Mouse (Mus musculus) forebrain, embryonic 11.5 days (tissue): Measurements from ENCODE around the gene Ubtd2. TPM values are rescaled to one million over a fixed set of nuclear protein-coding genes. Genes with fewer than 3 reads are reported as not detected.
A peak's percentile ranks its signal among the peaks of the same experiment; 100 is the strongest.

Experiments
- ATAC-seq: fragments of 200-750 bp; cut with Nextera tagmentation; replicated peaks from 2 replicates; pipeline ENCODE4 v1.8.0; 2017; ENCODE audit warnings: moderate TSS enrichment; ENCODE audit not compliant: low FRiP score
- DNase-seq: peaks from one replicate; pipeline ENCODE4 v3.0.0-alpha.2; 2017; ENCODE audit warnings: low spot score
- H3K27ac ChIP-seq: fragments of 300-500 bp; sonication (generic); 2 replicates; pipeline ENCODE4 v1.5.1; 2014; ENCODE audit warnings: low read depth, low read length
- H3K27me3 ChIP-seq: fragments of 300-500 bp; sonication (generic); 2 replicates; pipeline ENCODE4 v1.6.1; 2014; ENCODE audit warnings: mild to moderate bottlenecking, low read length, mixed read lengths; ENCODE audit not compliant: control insufficient read depth, insufficient read depth
- H3K36me3 ChIP-seq: fragments of 300-500 bp; sonication (generic); 2 replicates; pipeline ENCODE4 v1.6.1; 2014; ENCODE audit warnings: mild to moderate bottlenecking, low read length, moderate library complexity, mixed read lengths; ENCODE audit not compliant: control insufficient read depth, insufficient read depth
- H3K4me1 ChIP-seq: fragments of 300-500 bp; sonication (generic); replicated peaks from 2 replicates; pipeline ENCODE4 v1.6.1; 2014; ENCODE audit warnings: low read length, mixed read lengths; ENCODE audit not compliant: control insufficient read depth, insufficient read depth
- H3K4me2 ChIP-seq: fragments of 300-500 bp; sonication (generic); 2 replicates; pipeline ENCODE4 v1.6.1; 2014; ENCODE audit warnings: low read depth, mild to moderate bottlenecking, low read length, moderate library complexity, mixed read lengths; ENCODE audit not compliant: severe bottlenecking
- H3K4me3 ChIP-seq: fragments of 300-500 bp; sonication (generic); 2 replicates; pipeline ENCODE4 v1.5.1; 2014; ENCODE audit warnings: low read depth, low read length
- H3K9ac ChIP-seq: fragments of 300-500 bp; sonication (generic); 2 replicates; pipeline ENCODE4 v1.6.1; 2014; ENCODE audit warnings: low read length
- H3K9me3 ChIP-seq: fragments of 300-500 bp; sonication (generic); 2 replicates; pipeline ENCODE4 v1.6.1; 2016; ENCODE audit warnings: low read length, mixed read lengths; ENCODE audit not compliant: control insufficient read depth
- WGBS: fragments of 180-500 bp; shearing (Covaris S2); extraction: QIAGEN DNeasy Blood & Tissue Kit; methylation state at CpG from one replicate; pipeline ENCODE4 v1.1.7; 2014; 5-methylcytosine and 5-hydroxymethylcytosine counted together
- polyA plus RNA-seq: library from polyadenylated mRNA; unstranded; fragments of >200 nt; fragmentation: Nextera tagmentation; extraction: Ambion mirVana; gene quantifications from 2 replicates; pipeline ENCODE4 v1.2.1, GENCODE M21; 2014

Gene Ubtd2
- polyA plus RNA-seq, 1 experiment from 2014 or later: 72.2 TPM

DNA sequence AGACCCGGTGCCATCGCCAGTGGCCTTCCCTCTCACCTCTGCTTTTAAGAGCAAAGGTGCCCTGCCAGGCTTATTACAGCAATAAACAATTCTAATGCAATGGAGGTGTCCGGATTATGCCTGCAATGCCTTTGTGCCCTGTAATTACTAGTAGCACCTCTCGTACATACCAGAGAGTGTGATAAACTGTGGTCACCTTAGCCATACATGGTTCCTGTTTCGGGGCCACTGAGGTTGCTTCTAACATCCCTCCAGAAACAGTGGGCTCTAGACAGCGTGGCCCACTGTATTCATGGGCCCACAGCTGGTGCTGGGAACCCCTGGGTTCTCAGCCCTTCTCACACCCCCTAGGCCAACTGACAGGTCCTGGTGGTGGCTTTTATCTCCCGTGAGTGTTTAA, 27.6 kb upstream of the Ubtd2 start:
- no peak overlapping the region for H3K4me2 ChIP-seq
- DNase-seq (no peak), ATAC-seq (no peak)
- no peaks in the 10 kb centered on the region for H3K9me3 ChIP-seq
- no peaks in the 10 kb centered on the region for H3K27me3 ChIP-seq
- H3K4me3 ChIP-seq: no peak overlapping the region
- no peaks in the 10 kb centered on the region for H3K4me1 ChIP-seq
- H3K9ac ChIP-seq: no peak overlapping the region
- no peak overlapping the region for H3K27ac ChIP-seq
- WGBS: 90% methylated on average over 7 of the region's 7 CpGs
- peaks cover 9% of the 10 kb centered on the region; the same call in 1 of the 2 replicates for H3K36me3 ChIP-seq

DNA sequence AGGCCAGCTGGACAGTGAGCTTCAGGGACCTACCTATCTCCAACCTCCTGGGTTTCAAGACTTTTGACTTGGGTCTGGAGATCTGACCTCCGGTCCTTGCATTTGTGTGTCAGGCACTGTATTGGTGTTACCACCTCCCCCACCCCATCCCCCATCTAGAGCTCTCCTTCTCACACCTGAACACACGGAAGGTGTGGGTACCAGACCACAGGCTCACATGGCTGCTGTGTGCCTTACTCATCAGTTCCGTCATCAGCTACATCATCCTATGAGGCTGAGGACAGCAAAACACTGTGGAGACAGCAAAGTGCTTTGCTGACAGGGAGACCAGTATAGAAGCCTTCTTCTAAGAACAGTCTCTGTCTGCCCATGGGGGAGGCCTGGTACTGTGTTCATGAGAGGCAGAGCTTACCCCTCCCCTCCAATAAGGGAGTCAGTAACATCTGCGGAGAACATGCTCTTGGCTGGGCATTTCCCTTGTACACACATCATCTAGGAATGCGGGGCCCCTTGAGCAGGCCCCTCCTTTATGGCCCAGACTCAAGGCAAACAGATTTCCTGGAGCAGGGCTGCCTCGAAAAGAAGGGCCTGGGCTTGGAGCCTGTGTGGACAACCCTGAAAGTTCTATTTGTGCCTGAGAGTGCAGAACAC, 19.6 kb upstream of the Ubtd2 start:
- no peak overlapping the region for H3K4me3 ChIP-seq
- H3K9ac ChIP-seq: no peak overlapping the region
- no peaks in the 10 kb centered on the region for H3K9me3 ChIP-seq
- H3K4me1 ChIP-seq: 0 out of 2 replicates have a peak, but pooled peaks cover 2% of the 10 kb centered on the region
- peak; percentile 43 for DNase-seq
- H3K4me2 ChIP-seq: no peak overlapping the region
- no peak for ATAC-seq
- H3K27me3 ChIP-seq: no peaks in the 10 kb centered on the region
- H3K36me3 ChIP-seq: no peaks in the 10 kb centered on the region
- WGBS: 77% methylated on average over 6 of the region's 6 CpGs
- H3K27ac ChIP-seq: no peak overlapping the region

DNA sequence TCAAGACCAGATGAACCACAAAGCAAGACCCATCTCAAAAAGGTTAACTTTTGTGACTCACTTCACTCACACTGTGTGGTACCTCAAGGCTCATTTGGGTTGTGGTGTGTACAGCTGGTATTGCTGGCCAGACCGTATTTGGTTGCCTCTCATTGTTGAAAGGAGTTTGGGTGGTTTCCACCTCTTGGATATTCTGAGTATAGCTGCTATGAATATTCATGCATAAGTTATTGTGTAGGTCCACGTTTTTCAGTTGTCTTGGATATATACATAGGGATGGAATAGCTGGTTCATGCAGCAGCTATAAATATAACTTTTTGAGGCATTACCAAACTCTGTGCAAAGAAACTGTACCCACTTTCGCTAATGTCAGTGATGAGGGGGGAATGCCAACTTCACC, 12.6 kb upstream of the Ubtd2 start:
- Histone ChIP-seq H3K27ac (no peak overlapping the region), H3K4me3 (no peak overlapping the region), H3K9ac (no peak overlapping the region), H3K4me1 (no peaks in the 10 kb centered on the region; the same call in 1 of the 2 replicates), H3K36me3 (no peaks in the 10 kb centered on the region), H3K4me2 (no peak overlapping the region), H3K27me3 (no peaks in the 10 kb centered on the region), H3K9me3 (no peaks in the 10 kb centered on the region)
- no peak for ATAC-seq
- WGBS: 77% methylated on average over 3 of the region's 3 CpGs
- no peak for DNase-seq

DNA sequence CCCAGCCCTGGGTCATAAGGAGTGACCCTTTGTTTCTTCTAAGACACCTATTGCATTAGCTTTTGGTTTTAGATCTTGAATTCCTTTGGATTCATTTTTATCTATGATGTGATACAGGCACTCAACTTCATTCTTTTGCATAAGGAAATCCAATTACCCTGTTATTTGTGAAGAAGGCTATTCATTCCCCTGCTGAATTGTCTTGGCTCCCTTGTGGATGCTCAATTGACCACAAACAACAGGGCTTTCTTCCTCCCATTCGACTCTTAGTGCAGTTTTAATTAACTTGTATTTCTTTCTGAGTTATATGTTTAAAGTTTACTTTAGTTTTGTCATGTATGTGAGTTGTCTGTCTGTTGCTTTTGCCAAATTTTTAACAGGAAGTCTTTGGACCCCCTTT, 10.9 kb upstream of the Ubtd2 start:
- no peak overlapping the region for H3K27ac ChIP-seq
- ATAC-seq (no peak), DNase-seq (no peak)
- H3K4me1 ChIP-seq: no peaks in the 10 kb centered on the region; the same call in 1 of the 2 replicates
- H3K36me3 ChIP-seq: no peaks in the 10 kb centered on the region
- WGBS: 5% methylated on average over 1 of the region's 1 CpGs
- H3K9ac ChIP-seq: no peak overlapping the region
- H3K9me3 ChIP-seq: no peaks in the 10 kb centered on the region
- no peaks in the 10 kb centered on the region for H3K27me3 ChIP-seq
- no peak overlapping the region for H3K4me2 ChIP-seq
- H3K4me3 ChIP-seq: no peak overlapping the region

DNA sequence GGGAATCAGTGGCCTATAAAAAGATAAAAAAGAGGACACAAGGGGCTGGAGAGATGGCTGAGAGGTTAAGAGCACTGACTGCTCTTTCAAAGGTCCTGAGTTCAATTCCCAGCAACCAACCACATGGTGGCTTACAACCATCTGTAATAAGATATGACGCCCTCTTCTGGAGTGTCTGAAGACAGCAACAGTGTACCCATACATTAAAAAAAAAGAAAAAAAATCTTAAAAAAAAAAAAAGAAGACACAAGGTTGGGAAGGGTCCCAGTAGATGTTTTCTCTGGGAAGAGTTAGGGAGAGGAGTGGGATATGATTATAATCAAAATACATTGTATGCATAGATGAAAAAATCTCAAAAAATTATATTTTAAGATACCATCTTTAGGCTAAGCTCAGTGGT, 10.0 kb upstream of the Ubtd2 start:
- 80% methylated on average over 1 of the region's 1 CpGs for WGBS
- Histone ChIP-seq H3K36me3 (no peaks in the 10 kb centered on the region), H3K4me3 (no peak overlapping the region), H3K27ac (no peak overlapping the region), H3K4me1 (no peaks in the 10 kb centered on the region; the same call in 1 of the 2 replicates), H3K4me2 (no peak overlapping the region), H3K27me3 (no peaks in the 10 kb centered on the region), H3K9ac (no peak overlapping the region), H3K9me3 (no peaks in the 10 kb centered on the region)
- no peak for DNase-seq
- ATAC-seq: no peak

DNA sequence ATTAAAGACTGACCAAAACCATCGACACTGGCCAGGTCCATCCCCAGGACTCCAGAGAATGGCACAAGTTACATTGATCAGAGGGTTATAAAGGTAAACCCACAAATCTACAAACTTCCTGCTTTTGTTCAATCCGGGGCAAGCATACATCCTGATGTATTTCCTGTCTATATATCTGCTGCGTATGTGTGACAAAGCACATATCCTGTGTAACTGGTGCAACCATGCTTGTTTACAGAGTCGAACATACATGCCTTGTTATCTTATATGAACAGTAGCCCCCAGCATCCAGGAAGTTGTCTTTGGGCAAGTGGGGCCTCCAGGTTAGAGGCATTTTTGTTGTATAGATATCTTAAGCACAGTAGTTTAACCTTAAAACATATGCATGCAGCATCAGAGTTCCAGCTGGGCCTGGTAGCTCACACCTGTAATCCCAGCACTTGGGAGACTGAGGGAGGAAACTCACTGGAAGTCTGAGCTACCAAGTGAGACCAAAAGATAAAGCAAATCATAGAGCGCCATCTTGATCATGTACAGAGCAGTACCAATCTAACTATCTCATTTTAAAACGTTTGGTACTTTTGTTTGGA, 9.4 kb upstream of the Ubtd2 start:
- H3K27me3 ChIP-seq: no peaks in the 10 kb centered on the region
- H3K4me3 ChIP-seq: no peak overlapping the region
- no peak overlapping the region for H3K9ac ChIP-seq
- H3K4me2 ChIP-seq: no peak overlapping the region
- no peaks in the 10 kb centered on the region; the same call in 1 of the 2 replicates for H3K4me1 ChIP-seq
- no peak overlapping the region for H3K27ac ChIP-seq
- DNase-seq: no peak
- WGBS: 88% methylated on average over 6 of the region's 6 CpGs
- no peaks in the 10 kb centered on the region for H3K36me3 ChIP-seq
- no peaks in the 10 kb centered on the region for H3K9me3 ChIP-seq
- no peak for ATAC-seq

DNA sequence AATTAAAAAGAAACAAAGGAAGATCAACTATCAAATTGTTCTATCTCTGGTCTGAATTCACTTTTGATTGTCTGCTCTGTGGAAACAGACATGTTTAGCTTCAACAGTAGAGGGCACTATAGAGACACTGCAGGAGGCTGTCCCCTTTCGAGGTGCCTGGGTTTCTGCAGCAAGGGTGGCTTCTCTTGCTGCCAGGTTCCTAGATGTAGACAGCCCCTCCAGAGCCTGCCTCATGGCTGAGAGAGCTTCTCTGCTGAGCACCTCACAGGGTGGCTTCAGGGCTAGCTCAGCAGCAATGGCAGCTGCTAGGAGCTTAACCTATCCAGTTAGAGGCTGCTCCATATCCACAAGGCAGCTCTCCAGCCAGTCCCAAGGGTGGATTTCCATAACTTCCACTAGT, 5.0 kb upstream of the Ubtd2 start:
- DNase-seq (peak; percentile 63), ATAC-seq (no peak)
- Histone ChIP-seq H3K4me1 (no peaks in the 10 kb centered on the region), H3K9me3 (no peaks in the 10 kb centered on the region), H3K4me3 (no peak overlapping the region), H3K4me2 (no peak overlapping the region), H3K27ac (no peak overlapping the region), H3K27me3 (no peaks in the 10 kb centered on the region), H3K36me3 (no peaks in the 10 kb centered on the region), H3K9ac (no peak overlapping the region)
- 0% methylated on average over 1 of the region's 1 CpGs for WGBS

DNA sequence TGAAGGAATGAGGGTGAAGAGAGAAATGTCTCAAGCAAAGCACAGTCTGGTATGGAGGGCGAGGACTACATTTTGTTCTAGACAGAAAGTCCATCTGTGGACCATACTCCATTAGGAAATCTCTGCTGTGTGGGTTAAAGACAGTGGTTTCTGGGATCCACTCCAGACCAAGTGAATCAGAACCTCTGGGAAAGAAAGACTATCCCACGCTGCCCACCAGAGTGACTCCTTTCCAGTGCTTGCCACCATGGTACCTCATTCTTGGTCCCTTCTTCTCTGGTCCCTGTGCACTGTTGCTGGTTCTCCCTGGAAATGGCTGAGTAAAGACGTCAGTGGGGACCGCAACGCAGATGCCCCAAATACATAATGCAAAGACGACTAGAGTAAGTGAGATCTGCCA, 3.9 kb upstream of the Ubtd2 start:
- ATAC-seq: no peak
- H3K4me3 ChIP-seq: no peak overlapping the region
- no peaks in the 10 kb centered on the region for H3K4me1 ChIP-seq
- DNase-seq: no peak
- H3K27me3 ChIP-seq: no peaks in the 10 kb centered on the region
- no peak overlapping the region for H3K27ac ChIP-seq
- H3K36me3 ChIP-seq: no peaks in the 10 kb centered on the region
- no peak overlapping the region for H3K9ac ChIP-seq
- WGBS: 94% methylated on average over 6 of the region's 6 CpGs
- no peak overlapping the region for H3K4me2 ChIP-seq
- no peaks in the 10 kb centered on the region for H3K9me3 ChIP-seq

DNA sequence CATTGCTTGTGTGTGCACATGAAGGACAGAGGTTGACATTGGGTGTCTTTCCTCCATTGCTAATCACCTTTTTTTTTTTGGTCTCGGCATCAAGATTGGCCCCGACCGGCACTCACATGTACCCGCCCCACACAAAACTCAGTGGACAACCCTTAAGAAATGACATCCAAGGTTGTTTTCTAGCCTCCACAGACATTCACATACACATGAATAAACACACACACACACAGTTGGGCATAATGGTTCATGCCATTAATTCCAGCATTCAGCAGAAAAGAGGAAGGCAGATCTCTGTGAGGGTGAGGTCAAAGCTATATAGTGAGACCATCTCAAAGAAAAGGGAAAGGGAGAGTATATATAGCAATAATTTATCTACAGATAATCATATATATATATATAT, 2.4 kb upstream of the Ubtd2 start:
- DNase-seq: no peak
- no peaks in the 10 kb centered on the region for H3K9me3 ChIP-seq
- no peaks in the 10 kb centered on the region for H3K27me3 ChIP-seq
- H3K4me2 ChIP-seq: no peak overlapping the region
- ATAC-seq: no peak
- whole genome bisulfite sequencing: 88% methylated on average over 4 of the region's 4 CpGs
- no peak overlapping the region for H3K4me3 ChIP-seq
- H3K9ac ChIP-seq: no peak overlapping the region
- no peaks in the 10 kb centered on the region for H3K36me3 ChIP-seq
- H3K27ac ChIP-seq: no peak overlapping the region
- no peaks in the 10 kb centered on the region for H3K4me1 ChIP-seq
